ENCODE assay signal across 7 mouse cellular contexts in genomic region chr2:131134826-131135400, GRCm38 (mm10). TPM values are rescaled to one million over a fixed set of nuclear protein-coding genes. Genes with fewer than 3 reads are reported as not detected.
DNase-seq lines count a peak whose midpoint lies in the region; ATAC-seq lines count a peak whose summit lies in the region.

No protein-coding gene starts in this region.

- H3K9me3 ChIP-seq in limb, embryonic 11.5 days (ENCODE audit: control insufficient read depth, low read length): no peaks in the 10 kb centered on the region
- H3K9me3 ChIP-seq in forebrain, embryonic 14.5 days (replicated peaks; ENCODE audit: control insufficient read depth, low read length): no peaks in the 10 kb centered on the region

- ATAC-seq in limb, embryonic 11.5 days (ENCODE audit: insufficient number of reproducible peaks, low FRiP score, low TSS enrichment, low read depth): no peak
- ATAC-seq in forebrain, embryonic 14.5 days: no peak

- H3K4me3 ChIP-seq in limb, embryonic 11.5 days (ENCODE audit: low read depth, low read length): no peak overlapping the region
- H3K4me3 ChIP-seq in forebrain, embryonic 14.5 days (ENCODE audit: low read depth, low read length): no peak overlapping the region

- no peaks in the 10 kb centered on the region for H3K27me3 ChIP-seq in limb, embryonic 11.5 days (ENCODE audit: control insufficient read depth, insufficient read depth, low read length)
- H3K27me3 ChIP-seq in forebrain, embryonic 14.5 days (replicated peaks; ENCODE audit: control insufficient read depth, insufficient read depth, low read length): no peaks in the 10 kb centered on the region

- H3K27ac ChIP-seq in limb, embryonic 11.5 days (replicated peaks; ENCODE audit: low read depth, low read length): 0 out of 2 replicates have a peak overlapping the region, but pooled peaks have one; percentile 21
- no peak overlapping the region for H3K27ac ChIP-seq in forebrain, embryonic 14.5 days (ENCODE audit: low read depth, low read length)

- H3K9ac ChIP-seq in limb, embryonic 11.5 days (ENCODE audit: low read length): no peak overlapping the region
- no peak overlapping the region for H3K9ac ChIP-seq in forebrain, embryonic 14.5 days (ENCODE audit: low read length)

- H3K36me3 ChIP-seq in limb, embryonic 11.5 days (ENCODE audit: control insufficient read depth, insufficient read depth, low read length): peaks cover 9% of the 10 kb centered on the region; the same call in 1 of the 2 replicates
- H3K36me3 ChIP-seq in forebrain, embryonic 14.5 days (ENCODE audit: control insufficient read depth, insufficient read depth, low read length): no peaks in the 10 kb centered on the region

- WGBS in limb, embryonic 11.5 days: 70% methylated on average over 8 of the region's 8 CpGs
- 86% methylated on average over 8 of the region's 8 CpGs for WGBS in forebrain, embryonic 14.5 days

- no peak overlapping the region for H3K4me2 ChIP-seq in limb, embryonic 11.5 days (ENCODE audit: low read depth, severe bottlenecking)
- no peak overlapping the region for H3K4me2 ChIP-seq in forebrain, embryonic 14.5 days (ENCODE audit: low read length)

- peaks cover 15% of the 10 kb centered on the region for H3K4me1 ChIP-seq in limb, embryonic 11.5 days (ENCODE audit: control insufficient read depth, insufficient read depth, low read length)
- H3K4me1 ChIP-seq in forebrain, embryonic 14.5 days (ENCODE audit: control insufficient read depth, insufficient read depth, low read length): no peaks in the 10 kb centered on the region

- peak; percentile 11 for DNase-seq in kidney, postnatal 10 days
- DNase-seq in kidney, postnatal 25 days: no peak
- peak; percentile 1 for DNase-seq in urinary bladder, postnatal 14 days (ENCODE audit: low spot score)
- no peak for DNase-seq in urinary bladder, postnatal 36 days (ENCODE audit: low spot score in 2 of 2)
- no peak for DNase-seq in limb, embryonic 11.5 days (ENCODE audit: low spot score)
- no peak for DNase-seq in T-cell, adult 2 months (ENCODE audit: low spot score)
- DNase-seq in forebrain, embryonic 14.5 days (ENCODE audit: low spot score): no peak

RNA-seq across cellular contexts. Expression of gene Gm11037, which starts 1.6 kb away (rescaled TPM):
- not detected in 2 replicates for polyA plus RNA-seq in limb, embryonic 11.5 days (2014; fragmentation: Nextera tagmentation; extraction: Ambion mirVana)
- not detected in 2 replicates for polyA plus RNA-seq in forebrain, embryonic 14.5 days (2014; fragmentation: Nextera tagmentation; extraction: Ambion mirVana)

RNA-seq across cellular contexts. Expression of gene Hspa12b, which starts 7.8 kb away (rescaled TPM):
- polyA plus RNA-seq in limb, embryonic 11.5 days (2014; fragmentation: Nextera tagmentation; extraction: Ambion mirVana): 9.6 and 12.7 TPM in 2 replicates
- 1.6 and 1.8 TPM in 2 replicates for polyA plus RNA-seq in forebrain, embryonic 14.5 days (2014; fragmentation: Nextera tagmentation; extraction: Ambion mirVana)

RNA-seq across cellular contexts. Expression of gene 1700037H04Rik, which starts 25.0 kb away (rescaled TPM):
- polyA plus RNA-seq in limb, embryonic 11.5 days (2014; fragmentation: Nextera tagmentation; extraction: Ambion mirVana): 78.0 and 78.9 TPM in 2 replicates
- 110 and 112 TPM in 2 replicates for polyA plus RNA-seq in forebrain, embryonic 14.5 days (2014; fragmentation: Nextera tagmentation; extraction: Ambion mirVana)

RNA-seq across cellular contexts. Expression of gene Cenpb, which starts 45.0 kb away (rescaled TPM):
- 6.8 and 8.5 TPM in 2 replicates for polyA plus RNA-seq in limb, embryonic 11.5 days (2014; fragmentation: Nextera tagmentation; extraction: Ambion mirVana)
- 9.3 and 9.7 TPM in 2 replicates for polyA plus RNA-seq in forebrain, embryonic 14.5 days (2014; fragmentation: Nextera tagmentation; extraction: Ambion mirVana)

RNA-seq across cellular contexts. Expression of gene Siglec1, which starts 48.3 kb away (rescaled TPM):
- polyA plus RNA-seq in limb, embryonic 11.5 days (2014; fragmentation: Nextera tagmentation; extraction: Ambion mirVana): 0.03 and 0.07 TPM in 2 replicates
- 0.10 and 0.25 TPM in 2 replicates for polyA plus RNA-seq in forebrain, embryonic 14.5 days (2014; fragmentation: Nextera tagmentation; extraction: Ambion mirVana)

Comparison
In these comparisons a context has a peak if more than half of its experiments do, and no peak if none do; other contexts are left out.
1. DNase-seq: peak in kidney, postnatal 10 days (single experiment) and urinary bladder, postnatal 14 days (single experiment); none in kidney, postnatal 25 days (0 of 2), urinary bladder, postnatal 36 days (0 of 2), limb, embryonic 11.5 days (single experiment), T-cell, adult 2 months (single experiment) and forebrain, embryonic 14.5 days (single experiment).